Mouse (Mus musculus): Measurements from ENCODE around the gene Ankrd60.

Gene Ankrd60

GRCm38 (mm10) chr2:173583455-173583854 lies 5.3 kb upstream of the Ankrd60 start:
- DNase-seq, result peak in 1 of 2 experiments; percentile 12

GRCm38 (mm10) chr2:173582903-173583302 lies 4.7 kb upstream of the Ankrd60 start:
- DNase-seq, result no peak

DNA sequence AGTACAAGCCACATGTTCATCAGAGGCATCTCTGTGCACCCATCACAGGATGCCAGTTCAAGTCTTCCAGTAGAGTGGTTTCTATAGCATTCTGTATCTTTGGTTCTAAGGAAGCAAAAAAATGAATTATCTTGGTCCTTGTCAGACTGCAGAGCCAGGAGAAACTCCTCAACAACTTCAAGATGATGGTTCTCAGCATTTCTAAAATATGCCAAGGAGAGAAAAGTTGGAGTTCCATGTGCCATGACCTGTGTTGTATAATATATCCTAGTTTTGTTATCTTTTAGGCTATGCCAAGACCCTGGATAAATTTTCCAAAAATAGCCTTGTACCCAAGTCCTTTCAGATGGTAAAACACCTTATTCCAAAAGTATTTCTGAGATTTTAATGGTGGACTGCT lies 2.9 kb upstream of the Ankrd60 start:
- DNase-seq, result no peak

DNA sequence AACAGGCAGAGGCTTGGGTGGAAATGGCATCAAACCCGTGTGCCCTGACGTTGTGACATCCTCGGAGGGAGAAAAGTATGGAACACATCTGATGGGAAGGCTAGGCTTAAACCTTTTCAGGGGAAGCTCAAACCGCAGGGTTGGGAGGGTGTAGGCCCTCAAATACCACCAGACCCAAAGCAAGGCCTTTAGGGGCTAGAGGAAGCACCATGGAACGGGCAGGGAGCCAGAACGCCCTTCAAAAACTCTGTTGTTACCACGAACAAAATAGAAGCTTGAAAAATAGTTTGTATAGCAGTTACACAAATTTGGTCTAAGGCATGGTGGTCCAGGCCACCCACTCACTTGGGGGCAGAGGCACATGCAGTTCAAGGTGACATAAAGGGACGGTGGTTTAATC lies 430 bp upstream of the Ankrd60 start:
- no peak for DNase-seq

- DNase-seq, result no peak
Observed at GRCm38 (mm10) chr2:173564179-173564578, 14.0 kb downstream of the Ankrd60 start.

DNA sequence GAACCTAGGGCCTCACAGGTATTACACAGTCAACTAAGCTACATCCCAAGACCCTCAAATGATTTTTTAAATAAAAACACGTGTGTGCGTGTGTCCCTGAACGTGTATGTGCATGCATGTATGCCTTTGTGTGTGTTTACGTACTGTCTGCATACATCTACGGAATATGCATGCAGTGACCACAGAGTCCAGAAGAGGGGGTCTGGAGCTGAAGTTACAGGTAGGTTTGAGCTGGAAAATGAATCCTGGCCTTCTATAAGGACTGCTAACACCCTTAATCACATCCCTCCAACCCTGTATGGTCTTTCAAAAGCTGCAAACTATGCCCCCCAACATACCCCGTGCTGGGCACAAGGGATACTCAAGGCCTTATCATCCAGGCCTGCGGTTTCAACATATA lies 14.8 kb downstream of the Ankrd60 start:
- no peak for DNase-seq

DNA sequence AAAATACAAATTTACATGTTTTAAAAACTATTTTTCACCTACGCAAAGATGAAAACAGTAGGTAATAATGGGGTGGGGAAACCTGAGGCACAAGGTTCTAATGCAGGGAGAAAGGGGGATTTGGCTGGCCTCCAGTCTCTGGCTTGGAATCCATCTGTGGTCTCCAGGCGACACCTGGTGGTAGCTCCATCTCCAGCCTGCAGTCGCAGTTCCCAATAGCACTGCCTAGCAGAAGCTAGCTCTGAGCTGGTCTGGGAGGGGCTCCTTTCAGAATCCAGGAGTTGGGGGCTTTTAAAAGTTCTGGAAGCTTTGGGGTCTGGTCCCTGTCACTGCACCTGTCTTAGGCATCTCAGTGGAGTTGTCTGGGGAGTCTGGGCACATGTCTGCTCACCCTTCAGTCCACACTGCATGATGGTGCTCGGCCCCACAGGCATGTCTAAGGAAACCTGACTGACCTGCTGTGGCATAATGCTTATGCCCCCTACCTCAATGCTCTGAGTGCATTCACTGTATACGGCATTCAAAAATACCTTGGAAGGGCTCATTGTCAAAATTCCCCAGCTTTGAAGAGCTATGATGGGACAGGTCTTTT lies 16.2 kb downstream of the Ankrd60 start:
- peak; percentile 31 to 40 for DNase-seq

DNA sequence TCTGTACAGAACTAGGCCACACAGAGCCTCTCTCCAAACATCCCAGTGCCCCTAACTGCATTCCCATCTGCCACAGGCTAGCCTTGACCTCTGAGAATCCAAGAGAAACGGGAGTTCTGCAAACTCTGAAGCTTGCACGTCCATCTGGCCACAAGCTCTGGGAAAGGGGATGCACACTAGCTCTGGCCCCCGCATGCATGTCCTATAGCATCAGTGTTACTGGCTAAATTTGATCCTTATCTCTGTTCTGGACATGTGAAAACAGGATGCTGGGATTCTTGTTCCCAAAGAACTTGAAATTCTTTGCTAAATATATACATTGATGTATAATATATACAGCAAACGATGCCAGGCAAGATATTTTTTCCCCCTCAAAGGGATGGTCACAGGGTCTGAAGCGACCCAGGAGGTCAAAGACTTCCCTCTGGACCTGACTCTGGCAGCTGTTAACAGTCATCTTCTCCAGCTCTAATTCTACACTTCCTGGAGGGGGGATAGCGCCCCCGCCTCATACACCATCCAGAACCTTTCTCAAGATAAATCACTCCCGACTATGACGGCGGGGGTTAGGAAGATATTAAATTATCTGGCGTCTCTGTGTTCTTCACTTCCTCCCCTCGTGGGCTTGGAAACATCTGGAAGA lies 19.3 kb downstream of the Ankrd60 start:
- no peak for DNase-seq

DNA sequence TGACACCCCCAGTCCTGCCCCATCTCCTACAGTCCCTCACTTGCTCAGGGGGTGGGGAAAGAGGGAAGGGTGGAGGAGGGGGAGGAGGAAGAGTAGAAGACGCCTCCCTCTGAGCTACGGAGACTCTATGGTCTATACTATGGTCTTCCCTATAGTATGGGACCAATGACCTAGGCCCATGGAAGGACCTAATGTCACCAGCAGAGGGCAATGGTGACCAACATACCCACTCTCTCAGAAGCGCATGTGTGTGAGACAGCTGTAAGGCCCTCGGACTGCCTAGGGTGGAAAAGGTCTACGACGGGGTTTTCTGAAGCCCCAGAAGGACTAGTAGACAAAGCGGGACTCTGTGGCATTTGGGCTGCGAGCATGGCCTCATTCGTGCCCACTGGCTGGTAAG lies 24.3 kb downstream of the Ankrd60 start:
- peak in 1 of 2 experiments; percentile 17 for DNase-seq

- DNase-seq, result no peak
Observed at GRCm38 (mm10) chr2:173550681-173551080, 27.5 kb downstream of the Ankrd60 start.

GRCm38 (mm10) chr2:173549236-173549635 lies 28.9 kb downstream of the Ankrd60 start:
- no peak for DNase-seq

GRCm38 (mm10) chr2:173545992-173546703 lies 32.0 kb downstream of the Ankrd60 start:
- DNase-seq, result peak; percentile 49 to 62

GRCm38 (mm10) chr2:173542716-173543115 lies 35.4 kb downstream of the Ankrd60 start:
- no peak for DNase-seq

- DNase-seq, result no peak
Observed at GRCm38 (mm10) chr2:173541748-173542147, 36.4 kb downstream of the Ankrd60 start.

GRCm38 (mm10) chr2:173539781-173540180 lies 38.4 kb downstream of the Ankrd60 start:
- DNase-seq, result no peak

DNA sequence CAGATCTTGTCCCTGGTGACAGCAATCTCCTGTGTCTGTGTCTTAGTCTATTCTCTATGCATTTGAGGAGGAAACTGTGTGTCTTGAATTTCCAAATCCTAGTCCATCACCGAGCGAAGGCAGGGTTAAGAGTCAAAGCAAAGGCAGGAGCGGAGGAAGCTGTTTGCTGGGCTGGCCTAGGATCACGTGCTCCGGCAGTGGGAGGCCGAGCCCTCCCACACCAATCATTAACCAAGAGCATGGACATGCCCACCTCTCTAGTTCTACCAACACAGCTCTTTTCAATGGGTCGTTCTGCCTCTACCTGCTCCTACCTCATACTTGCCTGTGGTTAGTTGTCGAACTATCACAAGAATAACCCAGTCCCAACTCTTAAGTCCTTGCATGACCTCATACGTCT lies 42.3 kb downstream of the Ankrd60 start:
- no peak for DNase-seq

DNA sequence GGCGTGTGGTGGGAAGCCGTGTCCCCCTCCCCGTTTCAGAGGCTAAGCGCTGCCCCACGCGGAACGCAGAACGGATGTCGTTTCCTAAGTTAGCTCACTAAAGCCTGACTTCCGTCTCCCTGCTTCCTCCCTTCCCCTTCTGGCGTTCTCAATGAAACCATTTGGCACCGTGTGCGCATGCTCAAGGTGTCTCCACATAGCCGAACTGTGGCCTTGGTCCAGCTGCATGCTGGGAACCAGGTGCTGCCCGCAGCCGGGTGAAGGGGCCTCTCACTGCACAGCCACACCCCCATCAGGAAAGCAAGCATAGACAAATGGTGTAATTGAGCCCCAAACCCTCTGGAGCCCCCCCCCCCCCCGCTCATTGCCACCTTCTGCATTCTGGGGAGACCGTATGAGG lies 42.8 kb downstream of the Ankrd60 start:
- DNase-seq, result no peak

- no peak for DNase-seq
Observed at GRCm38 (mm10) chr2:173534581-173534980, 43.6 kb downstream of the Ankrd60 start.

GRCm38 (mm10) chr2:173532711-173533462 lies 45.3 kb downstream of the Ankrd60 start:
- no peak for DNase-seq

DNA sequence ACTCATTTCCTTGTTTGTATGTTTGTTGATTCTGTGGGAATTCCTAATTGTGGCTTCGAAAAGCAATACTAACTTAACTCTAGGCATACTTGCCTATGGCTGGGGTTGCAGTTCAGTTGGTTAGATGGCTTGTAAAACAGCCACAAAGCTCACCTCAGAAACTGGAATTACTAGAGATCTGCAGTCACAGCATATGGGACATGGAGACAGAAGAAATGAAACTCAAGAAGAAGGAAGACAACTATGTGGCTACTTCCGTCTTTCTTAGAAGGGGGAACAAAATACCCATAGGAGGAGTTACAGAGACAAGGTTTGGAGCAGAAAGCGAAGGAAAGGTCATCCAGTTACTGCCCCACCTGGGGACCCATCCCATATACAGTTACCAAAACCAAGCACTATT lies 49.7 kb downstream of the Ankrd60 start:
- no peak for DNase-seq

- no peak for DNase-seq
Observed at GRCm38 (mm10) chr2:173522376-173522775, 55.8 kb downstream of the Ankrd60 start, which contains the start of gene 1700021F07Rik. TSS of gene 1700021F07Rik (plus strand) at chr2:173522586.
